Mouse (Mus musculus): Measurements from ENCODE around the gene Ghrl. TPM values are rescaled to one million over a fixed set of nuclear protein-coding genes. Genes with fewer than 3 reads are reported as not detected.
"Not testable (repeated sequence)": the region's sequence is repeated elsewhere in the genome, so short reads cannot be mapped to it uniquely, and the experiment has no call there.

Ghrl gene
- polyA plus RNA-seq, 1 experiment = not detected

GRCm38 (mm10) chr6:113696582-113697221 is 23.0 kb downstream of the Ghrl start, which contains the start of gene Tatdn2:
Gene Tatdn2 (plus strand): TSS chr6:113697050.
- DNase-seq (ENCODE audit: low read depth) = peak; percentile 78

- no peak for DNase-seq (ENCODE audit: low read depth)
These were observed 23.8 kb downstream of the Ghrl start for GRCm38 (mm10) chr6:113695766-113696355.

- DNase-seq (ENCODE audit: low read depth) = no peak
These were observed 24.5 kb downstream of the Ghrl start for GRCm38 (mm10) chr6:113695203-113695602.

- no peak for DNase-seq (ENCODE audit: low read depth)
These were observed 26.3 kb downstream of the Ghrl start for GRCm38 (mm10) chr6:113693377-113693776.

- DNase-seq (ENCODE audit: low read depth) = no peak
These were observed 27.0 kb downstream of the Ghrl start for GRCm38 (mm10) chr6:113692661-113693133.

- DNase-seq (ENCODE audit: low read depth) = no peak
These were observed 28.6 kb downstream of the Ghrl start for GRCm38 (mm10) chr6:113691084-113691462.

- DNase-seq (ENCODE audit: low read depth) = peak; percentile 50
These were observed 29.1 kb downstream of the Ghrl start for GRCm38 (mm10) chr6:113690400-113691083.

GRCm38 (mm10) chr6:113690008-113690399 is 29.7 kb downstream of the Ghrl start:
- DNase-seq (ENCODE audit: low read depth) = no peak

GRCm38 (mm10) chr6:113686551-113687125 is 33.0 kb downstream of the Ghrl start:
- no peak for DNase-seq (ENCODE audit: low read depth)

- no peak for DNase-seq (ENCODE audit: low read depth)
These were observed 36.4 kb downstream of the Ghrl start for GRCm38 (mm10) chr6:113683081-113683825.

- no peak for DNase-seq (ENCODE audit: low read depth)
These were observed 38.4 kb downstream of the Ghrl start for GRCm38 (mm10) chr6:113681271-113681670.

- no peak for DNase-seq (ENCODE audit: low read depth)
These were observed 39.6 kb downstream of the Ghrl start for GRCm38 (mm10) chr6:113679993-113680566.

- DNase-seq (ENCODE audit: low read depth) = no peak
These were observed 41.3 kb downstream of the Ghrl start for GRCm38 (mm10) chr6:113678246-113679012.

GRCm38 (mm10) chr6:113677070-113677734 is 42.5 kb downstream of the Ghrl start:
- DNase-seq (ENCODE audit: low read depth) = no peak

GRCm38 (mm10) chr6:113675991-113676390 is 43.7 kb downstream of the Ghrl start:
- DNase-seq (ENCODE audit: low read depth) = no peak

GRCm38 (mm10) chr6:113675234-113675633 is 44.4 kb downstream of the Ghrl start:
- DNase-seq (ENCODE audit: low read depth) = no peak

- DNase-seq (ENCODE audit: low read depth) = no peak
These were observed 46.7 kb downstream of the Ghrl start for GRCm38 (mm10) chr6:113672989-113673388.

GRCm38 (mm10) chr6:113672029-113672428 is 47.7 kb downstream of the Ghrl start:
- not testable (repeated sequence) for DNase-seq (ENCODE audit: low read depth)

GRCm38 (mm10) chr6:113669821-113670220 is 49.9 kb downstream of the Ghrl start:
- DNase-seq (ENCODE audit: low read depth) = no peak

Measured in gonadal fat pad, adult 2 months (tissue).